Mouse (Mus musculus): ENCODE measurements around the gene Igfbpl1.

GRCm38 (mm10) chr4:45819208-45819931 is 7.4 kb downstream of the Igfbpl1 start:
- TF ChIP-seq CTCF (IDR thresholded peaks at IDR 0.05; ENCODE audit: insufficient read depth, low read length) (no peak), POLR2A (IDR thresholded peaks at IDR 0.05; ENCODE audit: borderline replicate concordance, extremely low read depth, low read depth, low read length) (no peak)
